In the genomic region with DNA sequence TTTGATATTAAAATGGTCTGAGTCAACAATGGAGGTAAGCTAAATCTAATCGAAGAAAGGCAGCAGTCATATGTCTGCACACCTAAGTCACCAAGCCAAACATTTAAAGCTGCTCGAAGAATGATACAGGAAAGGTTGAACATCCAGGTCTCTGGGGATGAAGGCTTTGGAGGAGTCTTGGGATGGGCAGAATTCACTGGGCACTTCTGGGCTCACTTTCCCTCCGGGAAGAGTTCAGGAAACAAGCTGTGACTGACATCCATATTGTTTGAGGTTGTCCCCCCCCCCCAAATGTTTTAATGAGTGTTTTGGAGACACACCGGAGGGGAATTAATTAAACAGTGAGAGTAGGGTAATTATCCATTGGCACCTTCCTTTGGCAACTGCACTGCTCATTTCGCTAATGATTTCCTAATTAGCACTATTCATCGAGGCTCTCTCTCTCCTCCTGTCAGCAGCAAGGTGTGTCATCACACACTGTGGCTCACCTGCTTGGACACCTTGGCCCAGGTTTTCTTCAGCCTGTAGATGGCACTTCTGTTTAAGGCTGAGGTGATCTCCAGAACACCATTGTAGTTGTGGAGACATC, we compare ENCODE assay signal across 26 mouse cellular contexts. TPM values are rescaled to one million over a fixed set of nuclear protein-coding genes. Genes with fewer than 3 reads are reported as not detected.
A peak's percentile ranks its signal among the peaks of the same experiment; 100 is the strongest.
DNase-seq lines count a peak whose midpoint lies in the region; ATAC-seq and TF ChIP-seq lines count a peak whose summit lies in the region.
"Had no signal": no experiment of that assay in that cellular context is flagged by ENCODE, and none has a peak within 500 bp of the region (broad histone marks: within the 10 kb centered on the region; RNA-seq: fewer than 3 reads in every experiment).

No protein-coding gene starts in this region.

- WGBS in forebrain, embryonic 11.5 days: 70% methylated on average over 6 of the region's 6 CpGs
- WGBS in forebrain, embryonic 10.5 days: 81% methylated on average over 6 of the region's 6 CpGs
- 69% methylated on average over 6 of the region's 6 CpGs for WGBS in hindbrain, embryonic 15.5 days
- 82% methylated on average over 6 of the region's 6 CpGs for WGBS in hindbrain, embryonic 12.5 days
- WGBS in midbrain, postnatal 0 days: 87% methylated on average over 6 of the region's 6 CpGs
- WGBS in midbrain, embryonic 13.5 days: 90% methylated on average over 6 of the region's 6 CpGs
- whole genome bisulfite sequencing in forebrain, embryonic 15.5 days: 40% methylated on average over 6 of the region's 6 CpGs

- no peak overlapping the region for H3K4me3 ChIP-seq in forebrain, embryonic 11.5 days (ENCODE audit: low read depth, low read length)
- no peak overlapping the region for H3K4me3 ChIP-seq in forebrain, embryonic 10.5 days
- H3K4me3 ChIP-seq in hindbrain, embryonic 15.5 days: no peak overlapping the region
- H3K4me3 ChIP-seq in hindbrain, embryonic 12.5 days: no peak overlapping the region
- H3K4me3 ChIP-seq in midbrain, postnatal 0 days (ENCODE audit: low read depth, low read length): no peak overlapping the region
- no peak overlapping the region for H3K4me3 ChIP-seq in midbrain, embryonic 13.5 days (replicated peaks)
- H3K4me3 ChIP-seq in forebrain, embryonic 15.5 days: no peak overlapping the region
- H3K4me3 ChIP-seq: embryonic facial prominence, embryonic 15.5 days; erythroblast, embryonic 14.5 days; heart, embryonic 15.5 days had no signal

- H3K9ac ChIP-seq in forebrain, embryonic 11.5 days (ENCODE audit: low read length): no peak overlapping the region
- no peak overlapping the region for H3K9ac ChIP-seq in hindbrain, embryonic 15.5 days
- no peak overlapping the region for H3K9ac ChIP-seq in hindbrain, embryonic 12.5 days
- H3K9ac ChIP-seq in midbrain, postnatal 0 days (replicated peaks; ENCODE audit: low read length, poor library complexity, severe bottlenecking): no peak overlapping the region
- no peak overlapping the region for H3K9ac ChIP-seq in midbrain, embryonic 13.5 days (replicated peaks)
- no peak overlapping the region for H3K9ac ChIP-seq in forebrain, embryonic 15.5 days (replicated peaks)
- H3K9ac ChIP-seq: embryonic facial prominence, embryonic 15.5 days; heart, embryonic 15.5 days had no signal

- no peak overlapping the region for H3K27ac ChIP-seq in forebrain, embryonic 11.5 days (ENCODE audit: low read depth, low read length)
- no peak overlapping the region for H3K27ac ChIP-seq in forebrain, embryonic 10.5 days
- no peak overlapping the region for H3K27ac ChIP-seq in hindbrain, embryonic 15.5 days (replicated peaks)
- no peak overlapping the region for H3K27ac ChIP-seq in hindbrain, embryonic 12.5 days
- no peak overlapping the region for H3K27ac ChIP-seq in midbrain, postnatal 0 days (ENCODE audit: low read depth, low read length)
- no peak overlapping the region for H3K27ac ChIP-seq in midbrain, embryonic 13.5 days
- H3K27ac ChIP-seq in forebrain, embryonic 15.5 days (replicated peaks): no peak overlapping the region
- H3K27ac ChIP-seq: embryonic facial prominence, embryonic 15.5 days; heart, embryonic 15.5 days had no signal

- DNase-seq in forebrain, embryonic 11.5 days (ENCODE audit: low spot score): no peak
- DNase-seq in forebrain, embryonic 10.5 days (ENCODE audit: extremely low spot score, low spot score): no peak
- DNase-seq in midbrain, postnatal 0 days (ENCODE audit: low spot score): peak; percentile 28
- DNase-seq: adrenal gland, postnatal 14 days; cerebellum, adult 18-20 months; cerebellum, adult 9-11 months; cerebellum, postnatal 36 days; gastrocnemius, postnatal 36 days; heart, adult 18-20 months; heart, postnatal 14 days; kidney, adult 11 months; kidney, adult 9 months had no signal

- no peaks in the 10 kb centered on the region for H3K27me3 ChIP-seq in forebrain, embryonic 11.5 days (ENCODE audit: control insufficient read depth, insufficient read depth, low read length)
- no peaks in the 10 kb centered on the region for H3K27me3 ChIP-seq in forebrain, embryonic 10.5 days (ENCODE audit: poor library complexity, severe bottlenecking)
- no peaks in the 10 kb centered on the region for H3K27me3 ChIP-seq in hindbrain, embryonic 15.5 days
- H3K27me3 ChIP-seq in hindbrain, embryonic 12.5 days: no peaks in the 10 kb centered on the region
- no peaks in the 10 kb centered on the region for H3K27me3 ChIP-seq in midbrain, postnatal 0 days (ENCODE audit: insufficient read depth, low read length)
- no peaks in the 10 kb centered on the region for H3K27me3 ChIP-seq in midbrain, embryonic 13.5 days
- no peaks in the 10 kb centered on the region for H3K27me3 ChIP-seq in forebrain, embryonic 15.5 days
- H3K27me3 ChIP-seq: CH12.LX; embryonic facial prominence, embryonic 15.5 days; heart, embryonic 15.5 days; Patski had no signal

- H3K4me1 ChIP-seq in forebrain, embryonic 11.5 days (replicated peaks; ENCODE audit: control insufficient read depth, insufficient read depth, low read length): no peaks in the 10 kb centered on the region
- no peaks in the 10 kb centered on the region for H3K4me1 ChIP-seq in forebrain, embryonic 10.5 days
- H3K4me1 ChIP-seq in hindbrain, embryonic 15.5 days (replicated peaks): no peaks in the 10 kb centered on the region
- no peaks in the 10 kb centered on the region for H3K4me1 ChIP-seq in hindbrain, embryonic 12.5 days
- H3K4me1 ChIP-seq in midbrain, postnatal 0 days (ENCODE audit: insufficient read depth, low read length): no peaks in the 10 kb centered on the region
- H3K4me1 ChIP-seq in midbrain, embryonic 13.5 days (replicated peaks): no peaks in the 10 kb centered on the region
- 0 out of 2 replicates have a peak, but pooled peaks cover 3% of the 10 kb centered on the region for H3K4me1 ChIP-seq in forebrain, embryonic 15.5 days
- H3K4me1 ChIP-seq: embryonic facial prominence, embryonic 15.5 days; heart, embryonic 15.5 days had no signal

- peak; percentile 33; the same call in 1 of the 2 replicates for ATAC-seq in forebrain, embryonic 11.5 days (replicated peaks; ENCODE audit: low FRiP score)
- peak; percentile 51; the same call in 1 of the 2 replicates for ATAC-seq in hindbrain, embryonic 15.5 days (ENCODE audit: low FRiP score, low read depth)
- ATAC-seq in hindbrain, embryonic 12.5 days (ENCODE audit: low FRiP score): no peak
- ATAC-seq in midbrain, postnatal 0 days (ENCODE audit: low FRiP score): no peak
- ATAC-seq in midbrain, embryonic 13.5 days: no peak
- ATAC-seq in forebrain, embryonic 15.5 days (replicated peaks): peak; percentile 65
- no peak for ATAC-seq in CD4-positive, CD25-positive, alpha-beta regulatory T cell, adult 4 months
- ATAC-seq: activated CD4-positive, CD25-positive, alpha-beta regulatory T cell, adult 4 months; Patski had no signal

- H3K4me2 ChIP-seq in forebrain, embryonic 11.5 days (ENCODE audit: low read depth, low read length, severe bottlenecking): no peak overlapping the region
- H3K4me2 ChIP-seq in hindbrain, embryonic 15.5 days: no peak overlapping the region
- no peak overlapping the region for H3K4me2 ChIP-seq in hindbrain, embryonic 12.5 days (replicated peaks)
- no peak overlapping the region for H3K4me2 ChIP-seq in midbrain, postnatal 0 days (ENCODE audit: low read depth, low read length, poor library complexity, severe bottlenecking)
- H3K4me2 ChIP-seq in midbrain, embryonic 13.5 days (replicated peaks): no peak overlapping the region
- H3K4me2 ChIP-seq in forebrain, embryonic 15.5 days (replicated peaks): no peak overlapping the region
- H3K4me2 ChIP-seq: embryonic facial prominence, embryonic 15.5 days; heart, embryonic 11.5 days; heart, embryonic 15.5 days had no signal

- H3K9me3 ChIP-seq in forebrain, embryonic 11.5 days (ENCODE audit: control insufficient read depth, low read length): no peaks in the 10 kb centered on the region
- H3K9me3 ChIP-seq in forebrain, embryonic 10.5 days: no peaks in the 10 kb centered on the region
- H3K9me3 ChIP-seq in hindbrain, embryonic 15.5 days: no peaks in the 10 kb centered on the region
- no peaks in the 10 kb centered on the region for H3K9me3 ChIP-seq in hindbrain, embryonic 12.5 days (replicated peaks)
- H3K9me3 ChIP-seq in midbrain, postnatal 0 days (ENCODE audit: low read length): no peaks in the 10 kb centered on the region
- H3K9me3 ChIP-seq in midbrain, embryonic 13.5 days: no peaks in the 10 kb centered on the region
- H3K9me3 ChIP-seq in forebrain, embryonic 15.5 days: no peaks in the 10 kb centered on the region
- H3K9me3 ChIP-seq: embryonic facial prominence, embryonic 15.5 days; heart, embryonic 15.5 days had no signal

- TF ChIP-seq CTCF in midbrain, postnatal 0 days (IDR thresholded peaks at IDR 0.05): no peak

- H3K36me3 ChIP-seq in forebrain, embryonic 11.5 days (ENCODE audit: control insufficient read depth, insufficient read depth, low read length): no peaks in the 10 kb centered on the region
- H3K36me3 ChIP-seq in forebrain, embryonic 10.5 days (replicated peaks): no peaks in the 10 kb centered on the region
- H3K36me3 ChIP-seq in hindbrain, embryonic 15.5 days: no peaks in the 10 kb centered on the region
- H3K36me3 ChIP-seq in hindbrain, embryonic 12.5 days: no peaks in the 10 kb centered on the region
- H3K36me3 ChIP-seq in midbrain, postnatal 0 days (ENCODE audit: insufficient read depth, low read length): no peaks in the 10 kb centered on the region; the same call in 1 of the 2 replicates
- H3K36me3 ChIP-seq in midbrain, embryonic 13.5 days: no peaks in the 10 kb centered on the region
- no peaks in the 10 kb centered on the region for H3K36me3 ChIP-seq in forebrain, embryonic 15.5 days
- H3K36me3 ChIP-seq: embryonic facial prominence, embryonic 15.5 days; heart, embryonic 15.5 days had no signal

RNA-seq across cellular contexts. Expression of gene Ckmt2, which starts 13.4 kb away (rescaled TPM):
- not detected in 2 replicates for polyA plus RNA-seq in forebrain, embryonic 11.5 days (2014; fragmentation: Nextera tagmentation; extraction: Ambion mirVana)
- polyA plus RNA-seq in forebrain, embryonic 10.5 days (2016; fragmentation: Nextera tagmentation; extraction: Ambion mirVana): not detected in 2 replicates
- polyA plus RNA-seq in hindbrain, embryonic 15.5 days (2015; fragmentation: Nextera tagmentation; extraction: Ambion mirVana): not detected in 2 replicates
- not detected in 2 replicates for polyA plus RNA-seq in hindbrain, embryonic 12.5 days (2016; fragmentation: Nextera tagmentation; extraction: Ambion mirVana)
- total RNA-seq in midbrain, postnatal 0 days (2014; rRNA removed): not detected in 2 replicates
- polyA plus RNA-seq in midbrain, postnatal 0 days (2015; fragmentation: Nextera tagmentation; extraction: Ambion mirVana): 0.11 TPM in 1 of 2 replicates, not detected in the other
- not detected in 2 replicates for polyA plus RNA-seq in midbrain, embryonic 13.5 days (2015; fragmentation: Nextera tagmentation; extraction: Ambion mirVana)
- not detected in 2 replicates for polyA plus RNA-seq in forebrain, embryonic 15.5 days (2015; fragmentation: Nextera tagmentation; extraction: Ambion mirVana)
- not detected for polyA plus RNA-seq in CD4-positive, CD25-positive, alpha-beta regulatory T cell, adult 4 months (2017; shearing (Covaris generic))
- total RNA-seq: adrenal gland, postnatal 14 days; CH12.LX; hematopoietic stem cell, adult 5-6 weeks had no signal
- polyA plus RNA-seq: activated CD4-positive, CD25-positive, alpha-beta regulatory T cell, adult 4 months; C2C12; erythroblast, embryonic 14.5 days; Patski had no signal

Comparison
In these comparisons a context has a peak if more than half of its experiments do, and no peak if none do; other contexts are left out.
1. ATAC-seq: peak in forebrain, embryonic 11.5 days (single experiment), hindbrain, embryonic 15.5 days (single experiment) and forebrain, embryonic 15.5 days (single experiment); none in hindbrain, embryonic 12.5 days (single experiment), midbrain, postnatal 0 days (single experiment), midbrain, embryonic 13.5 days (single experiment) and CD4-positive, CD25-positive, alpha-beta regulatory T cell, adult 4 months (single experiment).